Mouse (Mus musculus) thymus, postnatal 10 days (tissue): ENCODE results near the gene Afdn.
"Not testable (repeated sequence)": the region's sequence is repeated elsewhere in the genome, so short reads cannot be mapped to it uniquely, and the experiment has no call there.

Source experiments
- DNase-seq, 2 experiments: peaks; one replicate each; pipeline ENCODE4 v3.0.0; 2021; ENCODE audit warnings: low spot score in 2 of 2

Gene Afdn

DNA sequence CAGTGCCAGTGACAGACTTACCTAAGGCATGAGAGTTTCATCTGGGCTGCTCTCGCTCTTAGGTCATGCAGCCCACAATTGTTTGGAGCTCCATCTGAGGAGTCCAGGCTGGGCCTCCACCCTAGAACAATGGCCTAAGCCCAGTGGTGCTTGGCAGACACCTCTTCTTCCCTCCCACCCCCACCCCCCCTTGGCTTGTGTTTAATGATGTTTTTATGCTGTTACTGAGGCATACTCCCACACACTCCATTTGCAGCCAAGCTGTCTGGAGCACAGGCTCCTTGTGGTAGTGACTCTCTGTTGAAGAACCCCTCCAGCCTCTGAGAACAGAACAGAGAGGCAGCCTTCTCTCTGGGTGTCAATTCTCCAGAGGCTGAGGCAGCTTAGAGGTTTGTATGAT is 113.9 kb downstream of the Afdn start:
- DNase-seq: no peak

DNA sequence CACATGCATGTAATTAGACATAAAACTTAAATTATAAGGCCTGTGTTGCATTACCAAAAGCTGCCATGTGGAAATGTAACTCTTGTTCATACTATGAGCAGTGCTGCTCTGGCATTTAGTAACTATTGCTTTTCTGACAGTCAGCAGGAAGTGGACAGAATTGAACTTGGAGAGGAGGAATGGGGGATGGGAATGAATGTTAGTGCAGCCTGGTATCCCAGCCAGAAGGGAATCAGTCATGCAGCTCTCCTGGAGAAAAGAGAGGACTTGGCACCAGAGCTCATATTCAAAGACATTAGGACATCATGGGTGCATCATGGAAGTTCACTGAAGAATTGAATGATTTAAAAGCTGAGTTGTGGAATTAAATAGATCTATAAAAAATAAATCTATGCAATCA is 117.1 kb downstream of the Afdn start:
- DNase-seq: no peak

DNA sequence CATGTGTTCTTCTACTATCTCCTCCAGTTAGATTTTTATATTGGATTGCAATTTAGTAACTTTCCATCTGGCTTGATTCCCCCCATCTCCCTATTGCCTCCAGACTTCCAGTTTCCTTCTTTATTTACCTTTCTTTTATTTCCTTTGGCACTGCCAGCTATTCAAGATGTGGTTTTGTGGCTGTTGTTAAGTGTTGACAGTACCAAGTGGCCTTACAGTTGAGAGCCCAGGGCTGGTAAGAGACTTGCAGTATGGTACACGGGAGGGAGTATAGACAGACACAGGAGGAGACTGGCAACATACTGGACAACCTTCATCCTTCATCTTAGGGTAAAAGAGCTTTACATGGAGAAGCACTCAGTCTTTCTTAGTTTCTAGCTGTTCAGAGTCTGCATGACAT is 119.4 kb downstream of the Afdn start:
- DNase-seq: no peak

DNA sequence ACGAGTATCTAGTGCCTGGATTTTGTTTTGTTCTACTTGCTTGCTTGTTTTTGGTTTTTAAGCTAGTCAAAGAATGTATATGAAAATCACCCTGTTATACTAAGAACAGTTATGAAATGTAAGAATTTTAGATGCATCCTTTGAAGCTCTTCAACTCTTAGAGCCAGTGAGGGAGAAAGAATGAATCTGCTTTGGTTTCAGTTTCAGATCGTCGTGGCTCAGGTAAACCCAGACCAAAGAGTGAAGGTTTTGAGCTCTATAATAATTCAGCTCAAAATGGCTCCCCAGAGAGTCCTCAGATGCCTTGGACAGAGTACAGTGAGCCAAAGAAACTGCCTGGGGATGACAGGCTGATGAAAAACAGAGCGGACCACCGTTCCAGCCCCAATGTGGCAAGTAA is 123.2 kb downstream of the Afdn start:
- DNase-seq: no peak

DNA sequence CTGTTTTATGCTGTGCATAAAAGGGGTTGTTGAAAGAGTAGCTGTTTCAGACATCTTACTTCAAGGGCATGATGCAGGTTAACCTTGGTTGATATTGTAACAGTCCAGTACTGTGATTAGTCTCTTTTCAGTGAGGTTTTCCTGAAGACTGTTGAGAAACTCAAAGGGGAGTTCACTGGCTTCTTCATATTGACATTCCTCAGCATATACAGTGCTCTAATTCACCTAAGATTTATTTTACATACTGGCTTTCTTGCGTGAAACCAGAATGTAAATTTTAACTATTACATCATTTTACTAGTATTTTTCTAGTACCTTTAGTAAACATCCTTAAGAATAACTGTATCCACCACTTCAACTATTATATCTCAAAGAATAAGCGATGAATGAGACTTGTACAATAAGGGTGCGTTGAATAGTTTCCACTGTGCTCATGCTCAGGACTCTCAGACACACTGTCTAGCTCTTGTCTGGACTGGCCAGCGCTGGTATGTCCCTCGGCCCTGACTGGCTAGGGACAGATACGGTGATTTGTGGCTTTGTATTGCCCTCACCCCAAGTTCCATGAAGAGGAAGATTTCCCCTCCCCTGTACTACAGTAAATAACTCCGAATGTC is 129.6 kb downstream of the Afdn start:
- DNase-seq: no peak

DNA sequence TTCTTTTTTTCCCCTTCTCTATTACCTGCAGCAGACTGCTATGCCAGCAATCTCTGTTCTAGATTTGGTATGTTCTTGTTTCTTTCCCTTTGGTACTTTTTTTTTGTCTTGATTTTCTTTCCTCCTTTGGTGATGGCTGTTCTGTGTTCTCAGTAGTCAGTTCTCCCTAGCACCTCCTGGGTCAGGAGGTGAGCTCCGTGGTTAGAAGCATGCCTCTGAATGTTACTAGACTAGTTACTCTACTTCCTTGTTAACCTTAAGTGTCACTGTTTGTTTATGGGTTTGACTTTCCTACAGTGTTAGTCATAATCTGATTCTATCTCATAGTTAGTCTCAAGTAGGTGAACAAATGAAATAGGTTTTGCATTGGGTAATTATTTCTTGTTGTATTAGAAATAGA is 130.6 kb downstream of the Afdn start:
- no peak for DNase-seq

DNA sequence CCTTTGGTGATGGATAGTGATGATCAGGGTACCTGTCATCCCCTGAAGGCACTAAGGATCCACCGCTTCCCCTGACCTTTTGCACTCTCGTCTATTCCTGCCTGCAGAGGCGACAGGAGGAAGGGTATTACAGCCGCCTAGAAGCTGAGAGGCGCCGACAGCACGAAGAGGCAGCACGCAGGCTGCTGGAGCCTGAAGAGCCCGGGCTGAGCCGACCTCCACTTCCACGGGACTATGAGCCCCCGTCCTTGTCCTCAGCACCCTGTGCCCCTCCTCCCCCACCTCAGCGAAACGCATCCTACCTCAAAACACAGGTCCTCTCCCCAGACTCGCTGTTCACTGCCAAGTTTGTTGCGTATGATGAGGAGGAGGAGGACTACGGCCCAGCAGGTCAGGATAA is 138.5 kb downstream of the Afdn start:
- DNase-seq: no peak

DNA sequence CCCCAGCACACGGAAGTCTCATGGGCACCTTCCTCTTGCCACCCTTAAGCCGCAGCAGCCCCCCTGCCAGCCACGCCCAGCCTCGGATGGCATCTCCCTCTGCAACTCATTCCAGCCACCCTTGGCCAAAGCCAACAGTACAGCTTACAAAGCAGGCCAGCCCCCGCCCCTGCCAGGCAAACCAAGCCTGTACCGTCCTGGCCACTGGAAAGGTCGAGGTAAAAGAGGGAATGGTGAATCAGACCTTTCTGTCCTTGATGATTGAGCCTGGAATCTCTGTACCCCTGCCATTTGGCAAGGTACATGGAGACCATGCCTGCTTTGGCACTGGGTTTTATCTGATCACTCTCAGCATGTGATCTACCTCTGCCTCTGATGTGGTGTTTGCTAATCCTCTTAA is 138.9 kb downstream of the Afdn start:
- no peak for DNase-seq

DNA sequence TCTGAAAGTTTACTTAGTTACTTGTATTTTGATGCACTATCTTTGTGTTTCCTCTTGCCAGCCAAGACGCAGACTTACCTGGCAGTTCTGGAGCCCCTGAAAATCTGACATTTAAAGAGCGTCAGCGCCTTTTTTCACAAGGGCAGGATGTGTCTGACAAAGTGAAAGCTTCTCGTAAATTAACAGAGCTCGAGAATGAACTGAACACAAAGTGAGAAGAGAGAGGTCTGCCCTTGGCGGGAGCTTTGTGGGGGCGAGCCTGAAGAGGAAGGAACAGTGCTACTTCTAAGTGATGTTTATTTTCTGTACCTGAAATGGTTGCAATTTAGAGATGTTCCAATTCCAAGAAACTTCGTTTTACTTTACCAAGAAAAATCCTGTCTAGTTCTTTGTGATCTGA is 143.5 kb downstream of the Afdn start:
- no peak for DNase-seq

DNA sequence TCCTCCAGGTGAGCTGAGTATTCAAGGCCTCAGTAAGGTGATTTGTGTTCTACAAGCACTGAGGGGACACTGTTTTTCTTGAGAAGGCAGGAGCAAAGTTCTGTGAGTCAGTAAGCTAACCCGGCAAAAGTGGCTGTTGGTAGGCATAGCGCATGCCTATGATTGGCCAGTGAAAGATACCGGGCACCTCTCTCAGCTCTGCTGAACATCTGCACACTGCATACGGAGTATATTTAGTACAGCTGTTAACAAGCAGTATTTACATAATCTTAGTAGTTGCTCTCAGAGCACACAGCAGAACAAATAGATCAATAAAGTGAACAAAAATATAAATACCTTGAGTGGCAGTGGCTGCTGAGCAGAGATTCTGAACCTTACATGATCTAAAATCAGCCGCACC is 146.7 kb downstream of the Afdn start:
- no peak for DNase-seq

DNA sequence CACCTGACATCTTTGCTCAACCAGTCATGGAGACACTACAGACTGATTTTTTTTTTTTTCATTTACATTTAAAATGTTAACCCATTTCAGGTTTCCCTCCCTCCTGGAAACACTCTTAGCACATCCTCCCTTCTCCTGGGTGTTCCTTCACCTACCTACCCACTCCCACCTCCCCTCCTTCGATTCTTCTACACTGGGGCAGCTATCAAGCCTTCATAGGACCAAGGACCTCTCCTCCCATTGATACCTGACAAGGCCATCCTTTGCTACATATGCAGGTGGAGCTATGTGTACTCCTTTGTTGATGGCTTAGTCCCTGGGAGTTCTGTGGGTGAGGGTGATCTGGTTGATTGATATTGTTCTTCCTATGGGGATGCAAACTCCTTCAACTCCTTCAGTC is 147.3 kb downstream of the Afdn start:
- no peak for DNase-seq

DNA sequence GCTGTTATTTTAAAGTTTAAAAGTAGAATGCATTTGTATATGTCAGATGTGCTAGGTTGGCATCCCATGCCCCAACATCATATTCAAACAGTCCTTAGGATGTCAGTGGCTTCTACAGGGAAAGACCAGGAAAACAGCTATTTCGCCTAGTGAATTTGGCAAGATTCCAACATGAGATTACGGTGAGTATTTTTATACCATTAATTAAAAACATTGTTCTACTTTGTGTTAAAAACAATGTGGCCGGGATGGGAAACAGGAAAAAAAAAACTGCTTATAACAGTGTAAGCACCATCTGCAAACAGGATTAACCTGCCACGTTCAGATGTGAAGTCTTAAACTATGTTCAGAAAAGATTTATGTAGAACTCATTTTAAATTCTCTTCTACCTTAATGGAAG is 153.6 kb downstream of the Afdn start:
- DNase-seq: no peak

DNA sequence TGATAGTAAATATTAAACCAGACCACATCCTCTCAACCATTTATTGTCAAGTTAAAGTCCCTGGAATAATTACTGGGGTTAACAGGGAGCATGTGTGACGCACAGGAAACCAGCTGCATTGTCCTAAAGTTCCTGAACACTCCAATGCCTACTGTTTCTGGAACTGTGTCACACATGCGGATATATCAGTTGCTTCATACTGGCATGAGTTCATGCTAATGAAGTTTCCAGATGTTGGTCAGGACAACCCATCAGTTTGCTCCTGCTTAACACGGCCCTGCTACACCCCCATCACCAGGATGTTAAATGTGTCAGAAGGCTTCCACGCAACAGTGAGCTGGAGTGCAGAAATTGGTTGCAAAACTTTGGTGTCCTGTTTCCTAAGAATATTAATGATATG is 154.2 kb downstream of the Afdn start:
- no peak for DNase-seq

DNA sequence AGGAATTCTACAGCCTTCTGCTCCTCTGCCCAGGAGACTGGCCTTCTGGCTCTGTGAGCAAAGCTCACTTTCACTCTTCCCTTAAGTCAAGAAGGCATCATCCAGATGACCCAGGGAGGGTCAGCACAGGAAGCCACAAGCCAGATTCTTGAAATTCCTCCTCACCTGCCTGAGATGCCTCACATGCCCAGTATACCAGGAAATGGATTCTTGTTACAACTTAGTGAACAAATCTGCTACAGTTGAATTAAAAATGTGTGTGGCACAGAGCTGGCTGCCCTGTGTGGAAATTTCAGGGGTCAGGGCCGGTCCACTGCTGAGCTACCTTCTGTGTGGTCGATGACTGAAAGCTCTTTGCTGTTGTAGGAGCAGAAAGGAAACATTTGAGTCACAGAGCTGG is 160.4 kb downstream of the Afdn start:
- no peak for DNase-seq

DNA sequence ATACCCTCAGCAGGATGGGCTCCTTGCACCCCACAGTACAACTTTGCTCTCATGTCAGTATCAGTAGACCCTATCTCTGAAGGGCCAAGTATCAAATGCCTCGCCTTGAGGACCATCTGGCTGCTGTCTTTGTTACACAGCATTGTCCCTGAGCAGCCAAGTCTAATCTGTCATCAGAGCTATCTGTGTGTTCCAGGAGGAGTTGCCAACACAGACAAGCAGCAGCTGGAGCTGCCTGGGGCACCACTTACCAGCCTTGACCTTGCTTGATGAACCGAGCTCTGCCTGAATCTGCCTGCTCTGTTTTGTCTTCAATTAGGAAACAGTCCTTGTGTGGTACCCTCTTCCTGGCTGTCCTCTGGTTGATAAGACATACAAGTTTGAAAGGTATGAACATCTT is 163.1 kb downstream of the Afdn start:
- DNase-seq: no peak

DNA sequence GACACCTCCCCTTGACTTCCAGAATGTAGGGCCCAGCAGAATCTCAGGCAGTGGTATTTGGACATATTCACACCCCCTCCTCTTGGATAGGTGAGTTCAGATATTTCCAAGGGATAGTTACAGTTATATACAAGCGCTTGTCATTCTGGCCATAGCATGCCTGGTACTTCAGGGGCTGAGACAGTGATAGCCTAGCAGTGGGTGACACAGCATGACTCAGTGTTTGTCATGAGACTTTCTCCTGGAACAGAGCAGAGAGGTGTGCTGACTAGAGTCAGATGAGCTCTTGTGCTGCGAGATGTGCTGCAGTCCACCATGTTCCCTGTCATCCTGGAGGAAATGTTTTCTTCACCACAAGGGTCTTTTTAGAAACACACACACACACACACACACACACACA is 164.2 kb downstream of the Afdn start:
- no peak for DNase-seq

DNA sequence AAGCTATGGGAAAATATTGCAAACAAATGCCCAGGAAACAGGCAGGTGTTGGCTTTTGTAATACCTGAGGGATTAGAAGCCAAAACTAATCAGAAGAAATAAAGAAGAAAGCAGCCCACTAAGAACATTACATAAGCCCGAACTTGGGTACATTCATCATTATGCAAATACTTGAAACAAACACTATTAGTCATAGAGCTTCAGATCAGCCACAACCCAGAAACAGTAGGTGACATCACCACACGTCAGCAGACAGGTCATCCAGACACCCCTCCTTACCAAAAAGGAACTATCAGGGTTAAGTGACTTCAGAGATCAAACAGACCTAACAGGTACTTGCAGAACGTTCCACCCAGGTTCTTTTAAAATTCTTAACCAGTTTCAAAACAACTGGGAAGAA is 165.6 kb downstream of the Afdn start:
- DNase-seq: no peak

DNA sequence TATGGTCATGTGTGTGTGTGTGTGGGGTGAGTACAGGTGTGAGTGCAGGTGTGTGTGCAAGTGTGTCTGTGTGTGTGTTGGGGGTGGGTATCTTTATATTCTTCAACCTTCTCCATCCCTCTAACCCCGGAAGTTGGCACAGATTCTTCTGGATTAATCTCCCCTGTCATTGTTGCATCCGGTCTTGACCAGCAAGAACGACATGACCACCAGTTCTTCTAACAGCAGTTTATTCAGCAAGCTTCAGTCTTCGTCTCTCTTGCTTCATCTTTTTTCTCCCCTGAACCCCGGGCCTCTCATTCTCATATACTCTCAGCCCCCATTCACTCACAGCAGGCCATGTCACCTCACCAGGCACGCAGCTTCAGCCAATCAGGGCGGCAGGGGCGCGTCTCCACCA is 170.1 kb downstream of the Afdn start:
- no peak for DNase-seq

DNA sequence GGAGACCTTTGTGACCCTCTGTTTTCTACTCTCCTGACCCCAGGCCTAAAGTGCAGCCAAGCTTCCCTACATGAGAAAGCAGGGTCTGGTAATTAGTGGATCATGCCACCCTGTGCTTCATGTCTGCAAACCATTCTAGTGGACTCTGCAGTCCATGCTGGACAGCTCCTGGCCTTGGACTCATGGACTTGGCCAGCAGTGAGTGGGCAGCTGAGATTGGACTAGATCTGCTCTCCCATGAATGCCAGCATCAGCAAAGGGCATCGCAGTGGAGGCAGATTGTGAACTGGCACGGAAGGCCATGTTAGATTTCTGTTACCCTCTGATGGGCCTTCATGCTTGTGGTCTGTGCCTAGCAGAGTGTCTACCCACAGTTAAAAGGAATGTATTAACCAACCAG is 175.0 kb downstream of the Afdn start:
- DNase-seq: not testable (repeated sequence)

DNA sequence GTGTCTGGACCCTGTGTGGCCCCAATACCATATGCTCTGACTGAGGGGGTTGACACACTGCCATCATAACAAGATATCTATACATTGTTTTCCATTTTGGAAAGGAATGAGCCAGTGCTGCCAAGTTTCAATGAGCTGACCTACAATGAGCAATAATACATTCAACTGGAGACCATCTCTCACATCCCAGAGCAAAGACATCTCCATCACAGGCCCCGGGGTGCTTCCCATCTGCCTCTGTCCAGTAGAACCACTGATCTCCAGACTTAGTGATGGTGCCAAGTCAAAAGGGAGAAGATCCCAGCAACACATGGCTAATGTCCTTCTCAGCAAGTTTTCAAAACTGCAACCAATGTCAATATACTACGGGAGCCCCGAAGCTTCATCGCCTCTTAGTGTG is 177.4 kb downstream of the Afdn start:
- no peak for DNase-seq

DNA sequence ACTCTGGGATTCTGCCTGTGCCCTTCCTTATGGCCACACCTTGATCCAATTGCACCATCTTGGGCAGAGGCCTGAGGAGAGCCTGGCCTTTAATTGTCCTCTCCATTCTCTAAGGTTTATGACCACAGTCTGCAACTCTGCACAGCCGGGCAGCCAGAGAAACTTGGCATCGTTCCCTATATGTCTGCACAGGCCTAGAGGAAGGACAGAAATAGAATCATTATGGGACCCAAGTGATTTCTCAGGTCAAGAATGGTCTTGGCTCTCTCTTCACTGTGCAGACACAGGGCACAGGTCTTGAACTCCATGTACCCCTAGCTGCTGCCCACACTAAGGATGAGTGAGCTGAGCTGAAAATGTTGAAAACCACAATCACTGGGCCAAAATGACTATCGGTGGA is 178.3 kb downstream of the Afdn start:
- no peak for DNase-seq

DNA sequence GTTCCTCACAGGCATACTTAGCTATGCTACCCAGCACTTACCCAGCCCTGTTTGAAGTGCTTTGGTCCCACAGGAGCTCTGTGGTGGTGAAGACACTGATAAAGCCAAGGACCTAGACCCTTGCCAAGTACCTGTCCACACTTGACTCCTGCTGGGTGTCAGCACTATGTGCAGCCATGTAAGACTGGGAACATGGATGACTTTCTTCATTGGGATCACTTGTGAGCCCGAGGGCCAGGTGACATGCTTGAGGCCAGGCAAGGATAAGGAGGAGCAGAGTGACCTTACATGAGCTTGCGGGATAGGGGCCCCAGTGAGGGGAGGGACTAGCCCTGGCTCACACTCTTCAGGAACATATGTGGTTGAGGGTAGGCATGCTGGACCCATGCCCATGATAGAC is 178.9 kb downstream of the Afdn start:
- not testable (repeated sequence) for DNase-seq

DNA sequence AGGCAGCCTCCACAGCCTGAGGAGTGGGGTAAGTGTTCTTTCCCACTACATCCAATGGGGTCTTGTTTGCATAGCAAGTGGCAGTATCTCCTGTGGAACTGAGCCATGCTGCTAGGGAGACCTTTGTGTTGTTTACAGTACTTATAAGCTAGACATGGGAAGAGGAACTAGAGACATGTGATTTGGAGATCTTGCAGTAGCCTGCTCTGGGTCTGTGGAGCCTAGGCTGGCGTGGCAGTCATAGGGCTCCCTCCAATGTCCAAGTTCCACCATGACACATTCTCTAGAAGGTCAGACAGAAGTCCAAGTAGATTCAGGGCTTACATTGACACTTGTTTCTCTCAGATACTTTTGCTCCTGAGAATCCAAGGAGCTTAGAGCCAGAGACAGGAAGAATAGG is 180.1 kb downstream of the Afdn start:
- DNase-seq: no peak

DNA sequence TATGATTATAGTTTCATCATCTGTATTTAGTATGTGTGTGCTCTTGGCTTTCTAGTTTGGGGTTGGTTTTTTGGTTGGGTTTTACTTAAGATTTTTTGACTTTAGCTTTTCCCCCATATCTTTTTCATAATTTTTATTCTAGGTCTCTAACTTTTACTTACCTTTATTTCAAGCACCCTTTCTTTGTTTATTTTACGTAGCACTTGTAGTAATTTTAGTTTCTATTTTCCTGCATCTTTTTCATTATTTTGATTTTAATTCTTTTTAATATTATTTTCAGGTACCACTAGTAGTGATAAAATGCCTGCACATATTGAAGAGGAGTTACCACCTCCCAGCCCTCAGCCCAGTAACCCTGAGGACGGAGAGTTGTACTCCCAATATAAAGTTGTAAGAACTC is 187.7 kb downstream of the Afdn start, which contains the start of gene Gm7168:
Gene Gm7168 (plus strand): TSS at position 301 of the 400 bp plus-strand sequence.
- not testable (repeated sequence) for DNase-seq

DNA sequence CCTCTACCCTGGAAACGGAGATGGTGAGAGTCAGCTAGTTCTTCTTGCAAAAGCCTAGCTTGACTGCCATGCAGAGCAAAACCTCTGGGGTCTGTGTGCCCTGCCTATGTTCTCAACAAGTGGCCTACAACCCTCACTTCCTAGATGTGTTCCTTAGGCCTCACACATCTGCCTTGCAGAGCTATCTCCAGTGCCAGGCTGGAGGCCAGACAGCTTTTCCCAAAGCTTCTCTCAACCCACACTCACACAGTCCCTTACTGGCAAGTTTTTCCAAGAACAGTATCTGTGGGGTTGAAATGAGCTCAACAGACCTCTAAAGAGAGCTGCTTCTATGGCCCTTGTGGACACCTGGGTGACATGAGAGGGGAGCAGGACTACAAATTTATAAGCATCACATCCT is 191.2 kb downstream of the Afdn start:
- DNase-seq: not testable (repeated sequence)
